Mouse (Mus musculus) ES-CJ7 (cell line): Measurements from ENCODE around the gene Clta.

Experiments
- DNase-seq: peaks from one replicate; pipeline ENCODE4 v3.0.0; 2011; ENCODE audit warnings: low read depth, low spot score

Gene Clta

DNA sequence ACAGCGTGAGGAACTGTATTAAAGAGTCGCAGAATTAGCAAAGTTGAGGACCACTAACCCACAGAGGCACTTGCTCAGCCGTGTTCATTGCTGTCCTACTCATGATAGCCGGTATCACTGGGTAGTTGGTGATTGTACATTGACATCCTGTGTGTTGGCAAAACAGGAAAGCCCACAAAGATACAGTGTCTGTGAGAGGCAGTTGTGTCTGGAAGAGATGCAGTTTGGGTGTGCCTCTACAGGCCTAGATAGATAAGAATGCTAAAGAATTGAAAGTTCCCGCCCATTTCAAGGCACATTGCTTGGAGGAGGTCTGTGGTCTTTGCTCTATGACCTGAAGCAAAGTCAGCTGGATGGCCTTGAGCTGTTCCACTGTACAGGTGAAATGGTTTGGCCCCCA, at the start of gene Clta:
Clta (plus strand) TSS at position 327 of the 400 bp plus-strand sequence.
- DNase-seq = no peak

GRCm38 (mm10) chr4:43957292-43957845, 46.9 kb upstream of the Clta start, which contains the start of gene Glipr2:
Gene Glipr2 (plus strand): TSS chr4:43957401.
- peak; percentile 98 for DNase-seq

DNA sequence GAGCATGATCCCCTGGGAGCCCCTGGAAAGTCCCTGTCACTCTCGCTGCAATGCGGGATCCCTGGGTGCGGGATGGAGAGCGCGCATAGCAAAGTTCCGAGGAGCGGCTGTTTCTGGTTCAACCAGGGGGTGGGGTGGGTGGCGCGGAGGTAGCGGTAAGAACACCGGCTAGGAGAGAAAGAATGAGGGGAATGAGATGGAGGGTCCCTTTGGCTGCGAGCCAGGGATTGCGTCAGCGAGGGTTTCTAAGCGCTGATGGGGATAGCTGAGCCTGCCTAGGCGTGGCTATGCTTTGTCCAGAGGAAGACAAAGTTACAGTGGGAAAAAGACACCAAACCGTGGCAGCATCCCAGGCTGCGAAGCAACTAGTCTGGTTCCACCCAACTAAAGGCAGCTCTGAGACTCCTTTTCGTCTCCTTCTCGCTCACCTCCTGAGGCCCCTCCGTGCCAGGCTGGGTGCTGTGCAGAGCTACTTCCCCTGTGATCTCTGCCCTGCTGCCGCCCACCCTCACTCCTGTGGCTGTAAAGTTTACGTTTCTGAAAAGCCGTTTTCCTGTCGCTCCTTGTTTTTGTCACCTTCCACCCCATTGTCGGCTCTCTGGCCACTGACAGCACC, 46.3 kb upstream of the Clta start:
- DNase-seq = peak; percentile 81

GRCm38 (mm10) chr4:43959523-43960179, 44.6 kb upstream of the Clta start:
- no peak for DNase-seq

- DNase-seq = no peak
Measured at GRCm38 (mm10) chr4:43960207-43960606, 44.0 kb upstream of the Clta start.

DNA sequence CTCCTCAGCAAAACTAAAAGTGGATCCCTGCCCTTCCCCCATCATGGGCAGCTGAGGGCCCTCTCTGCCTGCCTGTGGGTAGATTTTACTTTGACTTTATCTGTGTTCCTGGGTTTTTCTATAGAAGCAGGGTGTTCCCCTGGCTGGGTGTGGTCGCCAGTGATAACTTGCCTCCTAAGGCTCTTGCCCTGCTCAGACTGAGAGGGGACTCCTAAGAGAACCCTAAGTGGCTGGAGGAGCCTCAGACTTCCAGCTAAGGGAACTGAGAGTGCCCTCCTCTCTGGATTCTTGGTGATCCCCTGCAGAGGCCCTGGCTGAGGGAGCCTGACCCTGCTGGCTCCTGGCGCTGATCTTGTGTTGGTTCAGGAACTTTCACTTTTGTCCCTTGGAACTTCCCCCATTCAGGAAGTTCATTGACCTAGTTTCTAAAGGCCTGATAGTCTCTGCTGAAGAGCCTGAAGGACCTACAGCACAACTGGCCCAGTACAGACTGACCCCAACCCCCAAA, 39.9 kb upstream of the Clta start:
- DNase-seq = peak; percentile 29

DNA sequence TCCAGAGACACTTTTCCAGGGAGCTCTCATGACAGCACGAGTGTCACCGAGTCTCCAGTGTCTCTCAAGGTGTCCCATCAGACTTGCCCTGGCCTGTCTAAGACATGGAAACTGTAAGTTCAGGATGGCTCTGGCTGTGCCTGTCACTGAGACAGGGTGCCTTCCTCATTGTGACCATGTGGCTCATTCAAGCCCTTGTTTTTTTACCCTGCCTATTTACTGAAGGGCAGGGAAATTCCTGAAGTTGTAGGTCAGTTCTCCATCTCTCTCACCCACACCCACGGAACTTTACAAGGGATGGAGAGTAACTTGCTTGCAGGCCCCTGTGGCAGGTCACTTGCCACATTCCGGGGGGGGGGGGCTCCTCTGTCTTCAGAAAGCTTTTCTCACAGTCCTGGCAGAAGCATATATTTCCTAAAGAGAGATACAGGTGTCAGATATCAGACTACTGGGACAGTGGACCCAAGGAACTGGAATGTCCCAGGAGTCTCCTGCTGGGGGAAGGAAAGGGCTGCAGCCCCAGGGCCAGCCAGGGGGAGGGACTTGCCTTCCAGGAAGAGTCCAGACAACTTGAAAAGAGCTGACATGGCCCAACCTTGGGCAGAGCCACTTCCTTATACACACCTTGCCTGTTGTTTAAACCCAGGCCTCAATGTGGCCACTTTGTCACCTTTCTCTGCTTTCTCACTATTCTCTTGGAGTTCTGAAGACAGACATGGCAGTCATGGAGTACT, 39.1 kb upstream of the Clta start:
- peak; percentile 28 for DNase-seq

DNA sequence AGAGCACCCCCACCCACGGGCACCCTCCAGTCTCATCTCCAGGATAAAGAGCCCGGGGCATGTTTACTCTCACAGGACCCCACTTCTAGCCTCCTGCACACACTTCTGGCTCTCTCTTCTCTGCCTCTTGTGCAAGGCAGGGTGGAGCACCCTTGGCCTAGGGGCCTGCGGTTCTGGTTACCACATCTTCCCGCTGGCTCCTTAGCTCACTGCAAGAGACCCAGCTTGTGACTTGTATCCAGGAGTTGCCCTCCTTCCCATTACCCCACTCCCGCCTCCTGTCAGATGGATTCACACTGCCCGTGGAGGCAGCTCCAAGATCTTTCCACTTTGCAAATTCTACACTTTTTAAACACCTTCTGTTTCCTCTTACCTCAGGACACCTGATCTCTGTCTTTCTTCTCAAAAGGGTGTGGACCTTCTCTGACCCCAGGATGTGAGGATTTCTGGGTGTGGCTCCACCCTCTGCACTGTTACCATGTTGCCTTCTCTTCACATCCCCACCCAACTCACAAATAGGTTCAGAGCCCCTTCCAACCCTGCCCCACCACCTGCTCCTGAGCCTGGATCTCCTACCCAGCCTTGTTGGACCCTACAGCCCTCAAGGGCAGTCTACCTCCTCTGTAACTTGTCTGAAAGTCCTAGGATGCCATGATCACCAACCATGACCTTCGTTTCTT, 38.3 kb upstream of the Clta start:
- DNase-seq = peak; percentile 69

DNA sequence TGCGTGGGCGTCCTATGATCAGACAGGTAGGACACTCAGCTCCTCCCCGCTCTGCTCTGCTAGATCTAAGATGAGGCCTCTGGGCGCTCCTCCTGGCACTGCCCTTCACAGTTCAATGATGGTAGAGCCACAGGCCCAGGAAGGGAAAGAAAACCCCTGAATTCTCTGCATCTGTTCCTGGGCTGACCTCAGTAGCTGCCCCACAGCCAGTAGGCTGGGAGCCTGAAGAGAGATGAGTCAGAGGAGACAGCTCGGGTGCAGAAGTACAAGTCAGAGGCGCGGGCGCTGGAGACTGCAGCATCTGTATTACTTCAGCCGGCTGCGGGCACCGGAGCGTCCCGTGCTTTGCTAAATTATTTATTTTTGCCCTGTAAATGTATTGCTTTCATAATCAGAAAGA, 35.6 kb upstream of the Clta start:
- no peak for DNase-seq

- peak; percentile 41 for DNase-seq
Measured at GRCm38 (mm10) chr4:43969373-43969772, 34.9 kb upstream of the Clta start.

DNA sequence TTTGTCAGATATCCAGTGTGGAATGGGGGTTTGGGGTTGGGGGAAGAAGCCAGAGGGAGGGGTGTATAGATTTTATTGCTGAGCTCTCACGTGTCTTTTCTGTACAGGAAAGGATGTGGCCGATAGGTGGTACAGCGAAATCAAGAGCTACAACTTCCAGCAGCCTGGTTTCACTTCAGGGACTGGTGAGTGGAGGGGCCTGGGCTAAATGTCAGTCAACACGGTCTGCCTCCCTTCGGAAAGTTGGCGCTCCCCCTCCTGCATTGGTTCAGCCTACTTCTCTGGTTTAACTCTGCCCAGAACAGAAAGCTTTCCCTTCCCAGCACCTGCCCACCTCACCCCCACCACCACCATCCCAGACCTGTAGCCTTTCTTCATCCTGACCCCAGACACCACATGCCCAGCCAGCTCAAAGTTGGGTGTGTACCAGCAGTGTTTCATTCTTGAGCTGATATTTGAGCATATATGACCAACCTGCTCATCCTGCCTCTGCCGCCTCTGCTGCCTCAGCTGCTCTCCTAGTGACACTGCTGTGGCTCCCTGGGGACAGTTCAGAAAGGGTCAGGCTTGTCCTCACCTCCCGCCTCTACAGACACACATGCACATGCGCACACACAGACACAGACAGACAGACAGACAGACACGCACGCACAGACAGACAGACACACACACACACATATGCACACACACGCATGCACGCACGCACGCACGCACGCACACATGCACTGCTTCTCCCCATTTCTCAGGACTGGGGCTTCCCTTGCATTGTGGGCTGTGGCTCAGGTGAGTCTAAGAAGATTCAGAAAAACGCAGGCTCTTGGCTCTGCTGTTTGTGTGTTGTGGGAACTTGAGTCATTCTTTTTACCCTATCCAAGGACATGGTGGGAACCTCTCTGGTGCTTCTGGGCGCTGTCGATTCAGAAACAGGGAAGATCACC, 33.6 kb upstream of the Clta start:
- DNase-seq = no peak

- no peak for DNase-seq
Measured at GRCm38 (mm10) chr4:43971541-43972136, 32.6 kb upstream of the Clta start.

- peak; percentile 74 for DNase-seq
Measured at GRCm38 (mm10) chr4:43972137-43972591, 32.1 kb upstream of the Clta start.

DNA sequence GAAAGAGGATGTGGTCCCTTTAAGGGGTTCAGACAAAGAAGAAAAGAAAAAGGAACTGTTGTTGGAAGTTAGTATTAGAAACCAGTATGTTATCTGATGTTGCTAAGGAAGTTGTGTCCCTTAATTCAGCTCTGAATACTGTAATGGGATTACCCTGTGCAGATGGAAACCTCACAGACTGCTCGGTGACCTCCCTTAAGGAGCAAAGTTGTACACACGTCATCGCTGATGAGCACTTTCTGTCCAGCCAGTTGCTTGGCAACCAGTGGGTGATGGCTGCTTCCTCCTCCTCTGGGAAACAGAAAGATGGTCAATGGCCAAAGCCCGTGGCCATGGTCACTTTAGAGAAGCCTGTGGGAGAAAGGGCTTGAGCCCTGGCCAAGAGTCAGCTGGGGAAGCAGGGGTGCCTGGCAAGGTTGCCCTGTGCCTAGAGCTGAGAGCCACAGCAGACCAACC, 30.7 kb upstream of the Clta start:
- no peak for DNase-seq

- DNase-seq = no peak
Measured at GRCm38 (mm10) chr4:43974914-43975616, 29.2 kb upstream of the Clta start.

DNA sequence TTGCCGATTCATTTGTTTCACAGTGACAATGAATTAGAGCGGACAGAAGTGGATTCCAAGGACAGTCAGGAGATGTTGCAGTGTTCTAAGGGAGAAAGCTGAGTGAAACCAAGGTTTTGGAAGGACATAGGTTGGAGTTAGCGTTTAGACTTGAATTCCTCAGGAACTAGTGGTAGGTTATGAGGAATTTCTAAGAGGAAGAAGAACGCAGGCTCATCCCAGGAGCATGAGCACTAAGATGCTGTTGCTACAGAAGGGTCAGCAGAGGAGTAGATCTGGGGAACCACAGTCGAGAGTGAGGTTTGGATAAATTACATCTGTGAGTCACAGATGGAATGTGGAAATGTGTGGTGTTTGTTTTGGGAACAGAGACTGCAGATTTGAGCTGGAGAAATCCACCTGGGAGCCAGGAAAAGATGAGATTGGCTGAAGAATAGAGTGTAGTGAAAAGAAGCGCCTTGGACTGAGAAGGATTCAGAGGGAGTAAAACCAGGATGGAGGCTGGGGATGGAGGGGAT, 28.0 kb upstream of the Clta start:
- no peak for DNase-seq

GRCm38 (mm10) chr4:43978521-43979443, 25.5 kb upstream of the Clta start:
- DNase-seq = no peak

GRCm38 (mm10) chr4:43979746-43980145, 24.5 kb upstream of the Clta start:
- DNase-seq = no peak
